ENCODE assay signal across 9 mouse cellular contexts in the genomic region with DNA sequence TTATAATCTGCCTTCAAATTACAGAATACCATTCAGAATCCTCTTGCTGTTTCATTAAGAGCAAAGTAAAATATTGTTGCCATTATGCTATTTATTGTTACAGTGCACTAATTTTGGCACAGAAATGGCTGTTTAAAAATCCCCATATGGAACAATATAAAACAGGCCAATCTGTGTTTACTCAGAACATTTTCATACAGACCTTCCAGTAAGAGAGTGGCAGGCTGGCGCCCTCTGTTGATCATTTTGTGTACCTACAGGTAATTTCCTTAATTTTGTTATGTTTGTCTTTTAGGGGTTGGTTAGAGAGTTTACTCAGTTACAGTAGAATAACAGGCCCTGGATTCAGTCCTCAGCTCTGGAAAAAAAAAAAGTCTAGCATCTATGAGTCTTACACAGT. TPM values are rescaled to one million over a fixed set of nuclear protein-coding genes. Genes with fewer than 3 reads are reported as not detected.
A peak's percentile ranks its signal among the peaks of the same experiment; 100 is the strongest.
DNase-seq lines count a peak whose midpoint lies in the region; ATAC-seq and TF ChIP-seq lines count a peak whose summit lies in the region.
"Had no signal": no experiment of that assay in that cellular context is flagged by ENCODE, and none has a peak within 500 bp of the region (broad histone marks: within the 10 kb centered on the region; RNA-seq: fewer than 3 reads in every experiment).

No protein-coding gene starts in this region.

- H3K4me3 ChIP-seq in layer of hippocampus, adult 2 months: no peak overlapping the region
- H3K4me3 ChIP-seq: limb, embryonic 13.5 days had no signal

- peak; percentile 98 for TF ChIP-seq CTCF in layer of hippocampus, adult 2 months (conservative IDR thresholded peaks at IDR 0.05)

- H3K27ac ChIP-seq in layer of hippocampus, adult 2 months: no peak overlapping the region
- H3K27ac ChIP-seq: limb, embryonic 13.5 days had no signal

- DNase-seq in cerebellum, adult 9-10 months: peak; percentile 62
- no peak for DNase-seq in cerebellum, adult 11 months
- DNase-seq in layer of hippocampus, adult 2 months (ENCODE audit: low spot score in 2 of 2): peak; percentile 57
- no peak for DNase-seq in layer of hippocampus, postnatal 36 days
- peak; percentile 22 for DNase-seq in T-cell, adult 2 months (ENCODE audit: low spot score)
- no peak for DNase-seq in urinary bladder, adult 18-20 months (ENCODE audit: low spot score in 2 of 2)
- DNase-seq in neural tube, embryonic 10.5 days (ENCODE audit: extremely low spot score, low spot score): no peak

- ATAC-seq in megakaryocyte progenitor cell, adult 5-6 weeks (replicated peaks; ENCODE audit: poor library complexity): peak; percentile 63

RNA-seq across cellular contexts. Expression of a gene that starts 16.8 kb away (rescaled TPM):
- total RNA-seq in layer of hippocampus, adult 2 months (2021): 1 to 10 TPM; 4.7 to 5.0 TPM
- 1 to 10 TPM; 5.1 to 6.2 TPM for total RNA-seq in layer of hippocampus, postnatal 36 days (2021)
- 5.6 and 7.2 TPM in 2 replicates for total RNA-seq in megakaryocyte progenitor cell, adult 5-6 weeks (2015)
- 11.3 and 13.3 TPM in 2 replicates for total RNA-seq in megakaryocyte progenitor cell, adult 5-6 weeks (2017)

Comparison
In these comparisons a context has a peak if more than half of its experiments do, and no peak if none do; other contexts are left out.
1. DNase-seq: peak in cerebellum, adult 9-10 months (single experiment), layer of hippocampus, adult 2 months (2 of 2) and T-cell, adult 2 months (single experiment); none in cerebellum, adult 11 months (single experiment), layer of hippocampus, postnatal 36 days (0 of 2), urinary bladder, adult 18-20 months (0 of 2) and neural tube, embryonic 10.5 days (single experiment).